Mouse (Mus musculus): ENCODE results near the gene Stum.

- TF ChIP-seq ETS1 (conservative IDR thresholded peaks at IDR 0.05; ENCODE audit: low read depth, low read length) (no peak), UBTF (IDR thresholded peaks at IDR 0.05; ENCODE audit: low read depth, low read length) (no peak), POLR2A (IDR thresholded peaks at IDR 0.05; ENCODE audit: low read depth, low read length) (no peak)
Measured at GRCm38 (mm10) chr1:180532671-180533070, 49.4 kb upstream of the Stum start.

Data from CH12.LX (cell line).